Mouse (Mus musculus): ENCODE measurements around the gene Slc7a6. TPM values are rescaled to one million over a fixed set of nuclear protein-coding genes. Genes with fewer than 3 reads are reported as not detected.

The Slc7a6 gene
- 10 to 100 TPM; 28.4 to 33.1 TPM for total RNA-seq (2021)
- long read RNA-seq, experiment 1, transcript Slc7a6-201 (10 exons, 3,750 nt): major isoform, 9 of 17 reads
- long read RNA-seq, experiment 1, partial matches to known transcripts: 7 of 17 reads
- long read RNA-seq, experiment 1, other reads (novel, unspliced or antisense): 0 of 17 reads
- long read RNA-seq, experiment 2, partial matches to known transcripts: 2 of 4 reads
- long read RNA-seq, experiment 2, other reads (novel, unspliced or antisense): 0 of 4 reads

DNA sequence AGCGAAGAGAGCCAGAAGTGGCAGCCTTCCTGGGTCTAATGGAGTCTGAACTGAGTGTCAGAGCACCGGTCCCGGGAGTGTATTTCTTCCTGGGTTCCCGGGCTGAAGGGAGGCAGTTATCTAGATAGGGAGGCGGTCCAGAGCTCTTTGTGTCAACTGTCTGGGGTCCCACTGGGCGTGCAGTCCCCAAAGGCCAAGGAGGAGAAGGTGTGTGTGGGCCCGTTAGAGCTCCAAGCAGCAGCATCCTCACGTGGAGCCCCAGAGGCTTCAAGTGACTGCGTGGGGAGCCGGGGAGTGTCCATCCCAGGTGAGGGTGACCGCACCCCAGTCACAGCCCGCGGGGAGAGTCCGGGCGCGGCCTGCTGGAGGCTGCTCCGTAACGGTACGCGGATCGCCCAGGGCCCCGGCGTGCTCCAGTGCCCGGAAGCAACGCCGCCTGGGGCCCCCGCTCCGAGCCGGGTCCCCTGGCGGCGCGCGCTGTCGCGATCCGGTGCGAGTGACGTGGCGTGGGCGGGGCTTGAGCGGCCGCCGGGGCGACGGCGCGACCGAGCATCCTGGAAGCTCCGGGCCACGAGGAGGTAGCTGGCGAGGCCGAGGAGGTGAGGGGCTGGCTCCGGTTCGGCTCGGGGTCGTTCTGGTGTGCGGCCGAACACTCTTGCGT, at the start of gene Slc7a6:
Slc7a6 (plus strand) TSS at position 502 of the 661 bp plus-strand sequence.
- peak; percentile 90 to 95 for DNase-seq

DNA sequence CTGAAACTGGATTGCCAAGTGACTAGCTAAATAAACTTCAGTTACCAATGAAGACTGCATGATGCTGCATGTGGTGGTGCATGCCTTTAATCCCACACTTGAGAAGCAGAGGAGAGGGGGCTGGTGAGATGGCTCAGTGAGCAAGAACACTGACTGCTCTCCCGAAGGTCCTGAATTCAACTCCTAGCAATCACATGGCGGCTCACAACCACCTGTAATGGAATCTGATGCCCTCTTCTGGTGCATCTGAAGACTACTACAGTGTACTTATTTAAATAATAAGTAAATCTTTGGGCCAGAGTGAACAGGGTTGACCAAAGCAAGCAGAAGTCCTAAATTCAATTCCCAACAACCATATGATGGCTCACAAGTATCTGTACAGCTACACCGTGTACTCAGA, 45.2 kb upstream of the Slc7a6 start:
- DNase-seq: no peak

- DNase-seq: no peak
Measured at GRCm38 (mm10) chr8:106126055-106126454, 42.6 kb upstream of the Slc7a6 start.

DNA sequence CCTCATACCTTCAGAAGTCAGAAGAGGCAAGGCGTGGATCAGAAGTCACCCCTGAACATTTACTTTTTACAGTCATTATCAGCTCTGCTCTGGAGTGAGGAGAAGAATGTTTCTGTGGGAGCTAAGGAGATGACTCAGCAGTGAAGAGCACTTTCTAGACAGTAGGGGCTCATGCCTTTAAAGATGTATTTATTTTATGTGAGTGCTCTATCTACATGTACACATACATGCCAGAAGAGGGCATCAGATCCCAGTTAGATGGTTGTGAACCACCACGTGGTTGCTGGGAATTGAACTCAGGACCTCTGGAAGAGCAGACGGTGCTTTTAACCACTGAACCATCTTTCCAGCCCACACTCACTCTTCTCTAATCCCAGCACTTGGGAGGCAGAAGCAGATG, 41.6 kb upstream of the Slc7a6 start:
- DNase-seq: no peak

GRCm38 (mm10) chr8:106127882-106128410, 40.7 kb upstream of the Slc7a6 start:
- DNase-seq: no peak

DNA sequence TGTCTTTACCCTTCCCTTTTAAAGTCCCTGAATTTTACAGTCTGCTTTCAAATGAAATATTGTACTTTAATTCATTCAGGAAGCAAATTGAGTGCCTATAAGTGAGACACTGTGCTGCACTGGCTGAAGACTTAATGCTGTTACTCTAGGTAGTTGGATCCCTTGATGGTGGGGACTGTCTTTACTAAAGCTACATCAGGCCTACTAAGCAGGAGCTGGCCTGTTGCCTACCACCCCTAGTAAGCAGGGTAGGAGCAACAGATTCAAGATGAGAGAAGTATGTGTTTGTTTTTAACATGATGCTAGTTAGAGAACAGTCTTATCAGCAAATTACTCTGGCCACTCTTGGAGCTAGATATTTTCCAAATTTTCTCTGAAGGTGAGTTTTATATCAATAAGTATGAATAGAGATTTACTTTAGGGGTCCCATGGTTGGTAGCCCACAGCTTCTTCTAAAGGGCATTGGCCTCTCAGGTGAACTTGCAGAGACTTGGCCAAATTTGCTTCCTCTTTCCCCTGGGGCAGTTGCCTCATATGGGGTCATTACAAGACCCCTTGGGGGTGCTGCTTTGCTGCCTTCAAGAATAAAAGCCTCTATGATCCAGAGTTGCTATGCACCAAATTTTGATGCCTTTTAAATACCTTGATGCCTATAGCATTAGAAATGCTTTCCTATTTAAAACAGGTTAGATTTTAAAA, 39.3 kb upstream of the Slc7a6 start:
- no peak for DNase-seq

DNA sequence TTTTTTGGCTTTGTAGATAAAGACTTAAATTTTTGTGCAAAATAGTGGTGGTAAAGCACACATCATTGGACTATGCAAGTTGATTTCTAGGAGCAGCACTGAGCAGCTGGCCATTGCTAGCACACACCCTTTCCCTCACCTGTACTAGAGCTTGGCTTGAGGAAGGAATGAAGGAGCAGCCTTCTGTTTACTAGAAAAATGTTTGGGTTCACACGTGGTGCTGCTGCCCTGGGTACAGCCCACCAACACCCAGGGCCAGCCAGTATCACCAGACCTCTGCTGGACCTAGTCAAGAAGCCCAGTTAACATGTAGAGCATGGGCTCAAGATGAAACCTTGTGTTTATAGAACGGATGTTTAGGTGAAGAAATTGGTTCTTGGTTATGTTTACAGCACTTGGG, 38.7 kb upstream of the Slc7a6 start:
- no peak for DNase-seq

DNA sequence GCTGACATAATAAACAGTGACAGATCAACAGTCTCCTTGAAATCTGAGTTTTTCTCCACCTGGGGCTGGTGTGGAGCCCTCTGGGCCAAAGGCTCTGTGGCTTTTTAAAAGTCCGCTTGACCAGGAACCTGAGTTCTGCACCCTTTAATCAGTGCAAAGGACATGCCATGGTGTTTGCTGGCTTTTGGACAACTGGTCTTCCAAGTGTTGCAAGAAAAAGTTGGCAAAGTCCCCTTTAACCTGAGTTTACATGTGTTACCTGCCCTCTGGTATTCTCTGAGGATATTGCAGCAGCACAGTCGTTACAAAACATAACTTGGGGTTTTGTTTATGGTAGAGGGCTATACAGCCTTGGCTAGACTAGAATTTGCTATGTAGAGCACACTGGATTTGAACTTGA, 38.2 kb upstream of the Slc7a6 start:
- no peak for DNase-seq

DNA sequence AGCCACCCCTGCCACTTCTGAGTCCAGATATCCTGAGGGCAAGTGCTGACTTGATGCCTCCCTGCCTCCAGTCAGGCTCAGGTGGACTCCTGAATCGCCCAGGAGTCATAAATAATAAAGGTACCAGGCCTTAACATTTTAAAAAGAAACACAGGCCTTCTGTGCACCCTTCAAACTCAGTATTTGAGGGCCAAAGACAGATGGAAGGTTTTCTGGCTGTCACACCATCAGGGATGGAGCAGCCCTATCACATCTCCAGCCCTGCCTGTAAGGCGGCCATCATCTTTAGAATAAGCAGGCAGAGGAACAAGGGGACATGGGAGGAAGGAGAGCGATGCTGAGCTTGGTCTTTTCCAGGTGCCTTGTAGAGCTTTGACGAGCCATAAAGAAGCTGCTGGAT, 37.6 kb upstream of the Slc7a6 start:
- no peak for DNase-seq

DNA sequence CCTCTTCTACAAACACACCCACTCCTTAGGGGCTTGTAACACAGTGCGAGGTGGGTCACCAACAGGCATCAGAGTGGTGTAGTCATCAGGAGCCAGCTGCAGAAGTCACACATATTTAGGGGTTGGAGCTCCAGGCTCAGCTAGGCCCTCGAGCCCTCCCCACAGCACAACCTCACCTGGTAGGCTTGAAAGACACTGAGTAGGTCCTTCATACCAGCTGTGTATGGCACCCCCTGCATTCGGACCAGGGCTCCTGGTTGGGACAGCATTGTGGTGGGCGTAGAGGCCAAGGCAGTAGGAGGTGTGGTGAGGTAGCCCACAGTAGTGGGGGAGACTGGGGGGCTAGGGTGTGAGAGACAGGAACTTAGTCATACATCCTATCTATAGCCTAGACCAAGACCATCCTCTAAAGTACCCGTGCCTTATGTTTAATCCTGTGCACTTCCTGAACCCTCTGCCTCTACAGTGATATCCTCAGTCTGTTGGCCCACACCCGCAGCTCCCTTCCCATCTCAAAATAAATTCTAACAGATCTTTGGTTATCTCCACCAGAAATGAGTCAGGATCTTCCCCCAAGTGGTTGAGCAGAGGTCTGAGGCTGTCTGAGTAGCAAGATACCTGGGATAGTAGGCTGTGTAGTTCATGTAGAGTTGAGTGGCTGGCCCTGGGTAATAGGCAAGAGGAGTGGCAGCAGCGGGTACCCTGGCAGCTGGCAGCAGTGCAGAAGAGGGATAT, 37.0 kb upstream of the Slc7a6 start:
- DNase-seq: no peak

DNA sequence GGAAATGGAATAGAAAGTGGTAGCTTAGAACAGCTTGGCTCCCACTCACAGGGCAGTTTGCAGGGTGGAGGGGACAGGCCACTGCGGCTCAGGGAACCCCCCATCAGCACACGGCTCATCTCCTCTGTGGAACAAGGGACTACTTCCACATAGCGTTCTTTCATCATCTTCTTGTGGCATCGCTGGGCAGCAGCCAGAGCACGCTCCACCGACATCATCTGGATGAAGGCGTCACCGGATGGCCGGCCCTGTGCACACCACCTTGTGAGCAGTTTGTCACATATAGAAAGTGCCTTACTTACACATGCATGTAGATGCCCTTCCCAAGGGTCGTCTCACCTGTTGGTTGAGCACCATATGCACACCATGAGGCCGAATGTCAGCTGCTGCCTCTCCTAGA, 36.3 kb upstream of the Slc7a6 start:
- DNase-seq: no peak

DNA sequence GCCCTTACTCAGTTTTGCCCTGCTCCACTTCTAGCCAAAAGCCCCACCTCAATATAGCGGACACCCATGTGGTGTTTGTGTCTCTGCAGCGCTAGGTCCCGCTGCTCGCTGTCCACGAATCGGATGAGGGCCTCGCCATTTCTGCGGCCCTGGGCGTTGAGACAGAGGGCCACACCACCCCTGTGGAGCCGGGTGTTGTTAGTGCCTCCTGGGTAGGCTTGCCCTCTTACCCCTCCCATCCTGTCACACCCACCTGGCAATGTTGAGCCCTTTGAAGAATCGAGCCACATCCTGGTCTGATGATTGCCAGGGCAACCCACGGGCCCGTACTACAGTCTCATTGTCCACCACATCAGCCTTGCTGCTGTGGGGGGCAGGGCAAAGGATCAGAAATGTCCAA, 35.1 kb upstream of the Slc7a6 start:
- DNase-seq: no peak

DNA sequence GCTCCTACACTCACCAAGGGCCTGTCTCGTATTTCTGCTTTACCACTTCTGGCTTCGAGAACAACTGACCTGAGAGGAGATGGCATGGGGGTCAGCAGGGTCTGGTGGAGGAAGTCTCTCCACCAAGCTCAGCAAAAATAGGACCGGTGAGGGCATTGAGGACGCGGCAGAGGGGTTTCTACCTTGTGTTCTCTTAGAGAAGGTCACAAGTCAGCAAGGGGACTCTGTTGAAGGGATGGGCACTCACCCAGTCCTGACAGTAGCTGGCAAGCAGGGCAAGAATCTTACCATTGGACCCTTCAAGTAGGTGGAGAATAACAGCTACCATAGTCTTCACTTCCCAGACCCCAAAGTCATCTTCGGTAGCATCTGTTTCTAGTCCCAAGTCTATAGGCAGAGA, 34.7 kb upstream of the Slc7a6 start:
- no peak for DNase-seq

DNA sequence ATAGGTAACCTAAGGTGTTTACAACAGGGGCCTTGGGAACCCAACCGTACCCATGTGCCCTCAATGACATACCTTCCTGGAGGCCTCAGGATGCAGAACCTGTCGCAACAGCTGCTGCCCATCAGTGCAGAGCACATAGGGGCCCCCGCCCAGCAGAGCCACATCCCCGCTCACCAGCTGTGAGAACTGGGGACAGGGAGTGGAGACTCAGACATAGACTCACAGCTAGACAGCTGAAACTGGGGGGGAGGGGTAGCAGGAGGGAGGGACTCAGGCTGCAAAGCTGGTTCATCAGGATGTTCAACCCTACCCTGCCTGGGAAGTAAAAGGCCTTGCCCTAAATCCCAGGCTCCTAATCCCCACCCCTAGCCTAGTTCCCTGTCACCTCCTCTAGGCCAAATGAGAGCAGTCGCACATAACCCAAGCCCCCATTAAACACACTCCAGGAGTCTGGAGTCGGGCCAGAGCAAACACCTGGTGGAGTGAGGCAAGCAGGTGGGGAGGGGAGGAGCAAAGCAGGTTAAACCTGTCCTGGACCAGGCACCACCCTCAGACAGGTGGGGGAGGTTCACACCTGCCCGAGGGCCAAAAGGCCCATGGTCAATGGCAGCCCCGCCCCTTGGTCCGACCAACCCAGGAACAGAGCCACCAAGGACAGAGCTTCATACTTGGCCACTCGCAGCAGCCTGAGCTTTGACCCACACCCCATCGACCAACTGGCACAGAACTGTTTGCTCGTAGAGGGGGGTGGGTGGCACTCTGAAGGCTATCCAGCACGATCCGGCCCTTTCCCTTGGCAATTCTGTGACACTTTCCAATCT, 33.7 kb upstream of the Slc7a6 start:
- peak in 1 of 2 experiments; percentile 38 for DNase-seq

GRCm38 (mm10) chr8:106135672-106136071, 33.0 kb upstream of the Slc7a6 start:
- no peak for DNase-seq

DNA sequence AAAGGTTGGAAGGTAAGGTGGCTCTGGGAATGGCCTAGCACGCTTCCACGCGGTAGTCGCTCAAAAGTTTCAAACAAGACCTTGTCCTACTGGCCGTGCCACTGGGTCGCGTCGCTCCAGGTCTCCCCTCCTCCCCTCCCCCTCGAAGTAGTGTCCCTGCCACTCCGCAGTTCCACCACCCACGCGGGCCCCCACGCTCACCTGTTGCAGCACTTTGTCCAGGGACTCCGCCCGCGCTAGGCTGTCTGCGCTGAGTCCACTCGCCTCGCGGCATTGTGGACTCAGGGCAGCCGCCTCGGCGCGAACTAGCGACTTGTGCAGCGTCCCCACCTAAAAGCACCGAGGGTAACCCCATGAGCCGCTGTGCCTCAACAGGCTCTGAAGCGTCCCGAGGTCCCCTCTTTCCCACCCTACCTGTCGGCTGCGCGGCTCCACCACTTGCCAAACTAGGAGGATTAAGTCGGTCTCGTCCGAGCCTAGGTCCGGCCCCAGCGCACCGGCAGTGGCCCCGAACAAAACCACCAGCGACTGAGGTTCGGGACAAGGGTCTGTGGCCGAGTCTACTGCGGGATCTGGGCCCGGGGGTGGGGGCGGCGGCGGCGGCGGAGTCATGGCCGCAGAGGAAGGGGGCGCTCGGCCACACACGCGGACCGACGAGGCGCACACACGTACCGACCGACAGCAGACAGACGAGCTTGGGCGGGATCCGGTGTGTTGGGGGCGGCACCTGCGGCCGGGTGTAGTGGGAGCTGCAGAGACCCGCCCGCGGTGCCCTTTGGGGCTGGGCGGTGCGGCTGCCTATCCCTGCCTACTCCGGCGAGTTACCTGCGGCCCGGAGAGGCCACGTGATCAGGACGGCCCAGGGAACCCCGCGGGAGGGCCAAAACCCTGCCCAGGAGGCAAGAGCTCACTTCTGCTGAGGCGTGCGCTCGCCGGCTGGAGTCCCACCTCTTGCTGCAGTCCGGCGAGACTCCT, 32.2 kb upstream of the Slc7a6 start, which contains the start of gene Esrp2:
Esrp2 (minus strand) TSS at position 819 of the 975 bp plus-strand sequence.
- peak; percentile 51 to 71 for DNase-seq

DNA sequence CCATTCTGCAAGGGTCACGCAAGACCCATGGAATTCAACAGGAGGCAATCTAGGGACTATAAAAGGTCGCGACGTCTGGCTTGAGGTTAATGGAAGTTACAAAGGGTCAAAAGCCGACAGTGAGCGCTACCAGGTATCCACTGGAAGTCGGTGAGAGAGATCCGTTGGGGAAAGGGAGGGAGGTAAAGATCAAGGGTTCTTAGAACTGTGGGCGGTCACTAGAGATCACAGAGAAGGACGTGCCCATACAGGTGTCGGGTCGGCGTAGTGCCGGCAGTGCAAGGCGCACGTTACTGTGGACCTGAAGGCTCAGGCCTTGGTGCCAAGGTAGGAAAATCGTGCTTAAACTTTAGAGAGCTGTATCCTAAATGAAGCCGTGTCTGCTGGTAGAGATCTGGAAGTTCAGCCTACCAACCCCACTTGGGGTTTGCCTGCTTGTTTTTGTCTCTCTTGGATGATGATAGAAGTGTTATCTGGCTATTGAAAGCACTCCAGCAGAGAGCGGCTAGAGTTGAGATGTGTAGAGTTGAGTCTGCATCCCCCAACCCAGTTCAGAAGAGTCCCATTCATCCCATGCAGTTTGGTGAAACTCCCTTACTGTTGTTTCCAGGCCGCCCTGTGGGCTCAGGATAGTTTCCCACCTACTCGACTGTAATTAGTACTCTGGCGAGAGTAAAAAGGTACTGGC, 31.3 kb upstream of the Slc7a6 start:
- no peak for DNase-seq

- peak; percentile 85 to 89 for DNase-seq
Measured at GRCm38 (mm10) chr8:106137906-106138477, 30.7 kb upstream of the Slc7a6 start.

DNA sequence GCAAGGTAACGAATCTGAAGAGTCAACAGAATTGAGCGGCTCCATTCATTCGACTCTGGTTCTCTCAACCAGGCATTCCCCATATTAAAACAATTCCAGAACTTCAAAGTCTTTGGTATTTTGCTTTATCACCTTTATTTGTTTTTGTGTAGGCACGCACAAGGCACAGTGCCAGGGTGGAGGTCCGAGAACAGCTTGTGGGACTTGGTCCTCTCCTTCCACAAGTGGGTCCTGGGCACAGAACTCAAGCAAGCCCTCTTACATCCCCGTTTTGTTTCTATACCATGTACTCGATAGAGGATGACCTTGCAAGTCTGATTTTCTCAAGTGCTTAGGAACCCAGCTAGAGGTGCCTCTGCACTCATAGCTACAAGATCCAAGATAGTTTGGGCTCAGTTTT, 30.0 kb upstream of the Slc7a6 start:
- no peak for DNase-seq
